Mouse (Mus musculus) CH12.LX (cell line): ENCODE measurements at regions not wholly inside any gene's neighbourhood (a gene's known extent, or its start where the extent isn't known, plus 50 kb on each side); places are given as distances from the start of the nearest gene placed in this dataset.

Experiments used
- CHD1 ChIP-seq: IDR thresholded peaks from 2 replicates; pipeline ENCODE4 v1.6.1; 2012; ENCODE audit warnings: low read depth, low read length, improper control_type of control experiment, inconsistent platforms
- CTCF ChIP-seq, 2 experiments: IDR thresholded peaks in 1 of 2; conservative IDR thresholded peaks in 1 of 2; 2 replicates each; pipeline ENCODE4 v1.5.1; 2011 to 2012; ENCODE audit warnings: low read depth in 2 of 2, low read length in 2 of 2, improper control_type of control experiment in 1 of 2, inconsistent platforms in 1 of 2, mild to moderate bottlenecking in 1 of 2, moderate library complexity in 1 of 2
- MYC ChIP-seq: IDR thresholded peaks from 2 replicates; pipeline ENCODE4 v1.6.1; 2011; ENCODE audit warnings: low read depth, mild to moderate bottlenecking, improper control_type of control experiment, low read length
- NELFE ChIP-seq: IDR thresholded peaks from 2 replicates; pipeline ENCODE4 v1.6.1; 2011; ENCODE audit warnings: low read depth, low read length, improper control_type of control experiment
- POLR2A ChIP-seq: IDR thresholded peaks from 2 replicates; pipeline ENCODE4 v1.6.1; 2011; ENCODE audit warnings: low read depth, mild to moderate bottlenecking, improper control_type of control experiment, low read length

DNA sequence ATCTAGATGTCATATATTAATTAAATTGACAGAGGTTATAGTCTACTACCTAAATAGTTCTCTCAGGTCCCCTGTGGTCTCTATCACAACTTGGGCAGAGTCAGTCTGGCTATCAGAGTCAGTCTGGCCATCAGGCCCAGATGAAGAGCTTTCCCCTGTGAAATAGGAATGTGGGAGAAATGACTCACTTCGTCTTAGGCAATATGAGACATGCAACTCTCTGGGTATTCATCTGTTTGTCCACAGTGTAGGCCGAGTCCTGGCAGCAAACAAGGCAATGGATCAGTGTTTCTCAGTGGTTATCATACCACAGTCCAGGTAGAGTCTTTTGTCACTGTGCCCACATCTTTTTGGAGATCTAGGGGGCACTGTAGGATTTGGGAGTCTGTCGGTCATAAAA lies 156.0 kb downstream of the Gm10260 start:
- no peak for TF ChIP-seq CHD1
- TF ChIP-seq NELFE: no peak
- no peak for TF ChIP-seq CTCF (conservative IDR thresholded peaks at IDR 0.05 in 1 of 2, IDR thresholded peaks at IDR 0.05 in 1 of 2; ENCODE audit: low read depth in 2 of 2, low read length in 2 of 2)
- no peak for TF ChIP-seq MYC
- no peak for TF ChIP-seq POLR2A
